Mouse (Mus musculus) testis, adult 2 months (tissue): ENCODE measurements at regions not wholly inside any gene's neighbourhood (a gene's known extent, or its start where the extent isn't known, plus 50 kb on each side); places are given as distances from the start of the nearest gene placed in this dataset.

Source experiments
- CTCF ChIP-seq: fragments of 200-500 bp; IDR thresholded peaks from 2 replicates; pipeline ENCODE4 v1.5.1; 2012; ENCODE audit warnings: low read depth, mild to moderate bottlenecking, inconsistent platforms, low read length, moderate library complexity; ENCODE audit not compliant: control insufficient read depth, insufficient read depth, insufficient replicate concordance
- POLR2A ChIP-seq: fragments of 200-500 bp; IDR thresholded peaks from 2 replicates; pipeline ENCODE4 v1.6.1; 2012; ENCODE audit warnings: low read depth, mild to moderate bottlenecking, inconsistent platforms, low read length, moderate library complexity; ENCODE audit not compliant: control insufficient read depth

DNA sequence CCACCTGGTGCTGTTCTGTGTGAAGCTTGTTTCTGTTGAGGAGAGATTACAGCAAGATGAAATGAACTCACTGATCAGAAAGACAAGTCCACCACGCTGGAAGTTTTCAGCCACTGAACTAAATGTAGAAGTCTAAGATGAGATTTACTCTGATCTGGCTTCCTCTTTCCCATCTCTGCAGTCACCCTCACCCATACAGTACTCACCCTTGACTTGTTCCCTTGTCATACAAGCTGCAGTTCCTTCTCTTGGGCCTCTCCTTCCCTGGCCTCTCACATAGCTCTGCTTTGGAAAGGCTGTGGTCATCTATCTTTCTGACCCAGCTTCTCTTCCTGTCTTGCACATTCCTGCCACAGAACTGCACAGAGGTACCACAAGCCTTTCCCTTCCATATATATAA is 308.0 kb upstream of the Zmiz1 start:
- TF ChIP-seq CTCF = no peak
- no peak for TF ChIP-seq POLR2A
